Mouse (Mus musculus) cortical plate, adult 2 months (tissue): Measurements from ENCODE around the gene 2310011J03Rik. TPM values are rescaled to one million over a fixed set of nuclear protein-coding genes. Genes with fewer than 3 reads are reported as not detected.
"Not testable (repeated sequence)": the region's sequence is repeated elsewhere in the genome, so short reads cannot be mapped to it uniquely, and the experiment has no call there.

ENCODE experiments used
- H3K27ac ChIP-seq: fragments of 200-500 bp; 2 replicates; pipeline ENCODE4 v1.5.1; 2012; ENCODE audit warnings: low read length, control low read depth, inconsistent platforms; ENCODE audit not compliant: insufficient read depth
- H3K4me1 ChIP-seq: fragments of 200-500 bp; 2 replicates; pipeline ENCODE4 v1.6.1; 2011; ENCODE audit warnings: low read length; ENCODE audit not compliant: control insufficient read depth, insufficient read depth
- H3K4me3 ChIP-seq: fragments of 200-500 bp; 2 replicates; pipeline ENCODE4 v1.5.1; 2011; ENCODE audit warnings: mild to moderate bottlenecking, low read length, control low read depth; ENCODE audit not compliant: insufficient read depth
- CTCF ChIP-seq: fragments of 200-500 bp; IDR thresholded peaks from 2 replicates; pipeline ENCODE4 v1.5.1; 2011; ENCODE audit warnings: mild to moderate bottlenecking, control low read depth, low read length; ENCODE audit not compliant: insufficient read depth; ENCODE audit errors: extremely low read depth
- POLR2A ChIP-seq: fragments of 200-500 bp; IDR thresholded peaks from 2 replicates; pipeline ENCODE4 v1.6.1; 2011; ENCODE audit warnings: mild to moderate bottlenecking, low read length, control low read depth; ENCODE audit not compliant: insufficient read depth; ENCODE audit errors: extremely low read depth
- polyA plus RNA-seq: library from polyadenylated mRNA; depleted of rRNA; stranded (reverse); fragments of >200 nt; gene quantifications from 2 replicates; pipeline ENCODE4 v1.2.3, GENCODE M21; 2012

Gene 2310011J03Rik
- polyA plus RNA-seq, 1 experiment, result 52.3 TPM

DNA sequence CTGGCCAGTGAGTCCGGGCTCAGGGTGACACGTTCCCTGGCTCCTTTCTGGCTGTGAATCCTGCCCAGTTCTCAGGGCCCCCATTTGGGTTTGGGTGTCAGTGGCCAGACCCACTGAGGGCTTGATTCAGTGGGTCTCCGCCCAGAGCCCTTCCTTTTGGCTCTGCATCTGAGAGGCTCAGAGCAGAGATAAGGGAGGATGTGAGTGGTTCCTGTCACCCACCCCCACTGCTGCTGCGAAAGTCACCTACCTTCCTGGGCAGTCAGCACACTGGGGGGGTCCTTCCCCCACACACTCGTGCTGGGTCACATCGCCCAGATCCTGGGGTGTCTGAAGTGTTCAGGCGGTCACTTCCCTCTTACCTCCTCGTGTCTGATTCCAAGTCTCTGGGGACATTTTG is 32.4 kb upstream of the 2310011J03Rik start:
- Histone ChIP-seq H3K4me3 (no peak overlapping the region), H3K27ac (no peak overlapping the region), H3K4me1 (no peaks in the 10 kb centered on the region)
- no peak for TF ChIP-seq CTCF
- TF ChIP-seq POLR2A, result no peak

GRCm38 (mm10) chr10:80351896-80352295 is 31.6 kb upstream of the 2310011J03Rik start:
- H3K4me3 ChIP-seq, result no peak overlapping the region
- no peaks in the 10 kb centered on the region for H3K4me1 ChIP-seq
- no peak overlapping the region for H3K27ac ChIP-seq
- TF ChIP-seq CTCF (no peak), POLR2A (no peak)

DNA sequence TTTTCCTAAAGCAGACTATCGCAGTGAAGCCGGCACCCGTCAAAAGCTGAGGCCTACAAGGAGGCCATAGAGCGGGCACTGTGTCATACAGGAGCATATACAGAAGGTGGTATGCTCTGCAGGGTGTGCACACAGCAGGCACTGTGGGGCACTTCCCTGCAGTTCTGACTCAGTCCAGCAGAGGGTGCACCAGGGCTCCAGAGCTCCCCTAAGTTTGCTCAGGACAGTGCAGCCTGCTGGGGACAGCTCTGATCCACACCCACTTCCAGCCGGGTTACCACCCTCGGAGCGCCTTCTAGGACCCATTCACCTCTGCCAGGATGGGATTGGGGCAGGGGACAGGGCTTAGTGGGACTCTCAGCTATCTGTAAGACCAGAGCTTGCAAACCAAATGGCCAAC is 30.0 kb upstream of the 2310011J03Rik start:
- Histone ChIP-seq H3K4me1 (no peaks in the 10 kb centered on the region), H3K4me3 (no peak overlapping the region), H3K27ac (no peak overlapping the region)
- TF ChIP-seq CTCF (peak; percentile 91), POLR2A (no peak)

DNA sequence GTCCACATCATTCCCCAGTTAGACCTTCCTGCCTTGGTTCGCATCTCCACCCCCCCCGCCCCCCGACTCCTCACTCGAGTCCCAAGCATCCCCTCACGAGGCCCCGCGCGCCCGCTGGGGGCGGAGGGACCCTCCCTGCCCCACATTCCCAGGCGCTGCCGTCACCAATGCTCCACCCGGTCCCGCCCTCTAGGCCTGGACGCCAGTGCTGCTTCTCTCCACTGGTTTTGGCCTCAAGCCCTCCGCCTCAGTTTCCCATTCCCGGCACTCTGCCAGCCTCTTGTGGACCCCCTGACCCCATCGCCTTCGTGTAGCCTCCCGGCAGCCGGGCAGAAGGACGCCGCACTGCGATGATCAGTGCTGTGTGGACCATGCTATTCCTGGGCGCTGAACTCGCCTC is 28.6 kb upstream of the 2310011J03Rik start:
- no peak for TF ChIP-seq CTCF
- Histone ChIP-seq H3K4me3 (no peak overlapping the region), H3K27ac (no peak overlapping the region), H3K4me1 (peaks cover 2% of the 10 kb centered on the region; the same call in 1 of the 2 replicates)

DNA sequence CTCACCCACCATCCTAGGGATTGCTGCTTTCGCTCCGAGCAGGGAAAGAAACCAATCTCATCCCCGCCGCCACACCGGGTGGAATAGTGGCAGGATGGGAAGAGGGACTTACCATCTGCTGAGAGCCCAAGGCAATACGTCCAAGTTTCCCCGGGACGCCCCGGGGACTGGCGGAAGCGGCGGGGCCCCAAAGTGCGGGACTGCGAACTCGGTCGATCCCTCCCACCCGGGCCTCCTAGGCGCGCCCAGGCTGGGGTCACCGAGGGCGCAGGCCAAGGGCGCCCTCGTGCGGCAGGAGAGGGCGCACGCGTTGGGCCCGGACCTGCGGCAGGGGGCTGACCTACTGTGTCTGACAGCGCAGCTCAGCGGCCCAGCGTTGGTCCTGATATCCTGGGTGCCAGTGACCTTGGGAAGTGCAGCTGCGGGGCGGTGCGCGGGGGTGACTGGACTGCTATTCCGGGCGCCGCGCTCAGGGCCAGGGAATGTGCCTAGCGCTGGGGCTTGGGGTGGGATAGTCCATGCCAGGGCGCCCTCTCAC is 28.0 kb upstream of the 2310011J03Rik start, which contains the start of gene Adamtsl5:
Gene Adamtsl5 (minus strand): TSS at position 169 of the 538 bp plus-strand sequence.
- Histone ChIP-seq H3K27ac (no peak within 1 kb of the TSS), H3K4me3 (peak within 1 kb of the TSS; percentile 21; the same call in 1 of the 2 replicates), H3K4me1 (peaks cover 2% of the 10 kb centered on the region; the same call in 1 of the 2 replicates)
- TF ChIP-seq CTCF (no peak), POLR2A (no peak)

GRCm38 (mm10) chr10:80347514-80347967 is 27.2 kb upstream of the 2310011J03Rik start:
- peaks cover 2% of the 10 kb centered on the region; the same call in 1 of the 2 replicates for H3K4me1 ChIP-seq
- H3K27ac ChIP-seq, result no peak overlapping the region
- H3K4me3 ChIP-seq, result peak overlapping the region; percentile 21; the same call in 1 of the 2 replicates
- no peak for TF ChIP-seq POLR2A
- TF ChIP-seq CTCF, result no peak

DNA sequence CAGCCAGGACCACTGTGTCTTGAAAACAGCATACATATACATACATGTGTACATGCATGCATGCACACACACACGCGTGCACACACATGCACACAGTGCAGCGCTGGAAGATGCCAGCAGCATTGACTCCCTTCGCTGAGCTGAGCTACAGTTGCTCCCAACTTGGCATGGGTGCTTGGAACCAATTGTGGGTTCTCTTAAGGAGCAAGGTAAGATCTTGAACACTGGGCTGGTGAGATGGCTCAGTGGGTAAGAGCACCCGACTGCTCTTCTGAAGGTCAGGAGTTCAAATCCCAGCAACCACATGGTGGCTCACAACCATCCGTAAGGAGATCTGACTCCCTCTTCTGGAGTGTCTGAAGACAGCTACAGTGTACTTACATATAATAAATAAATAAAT is 25.6 kb upstream of the 2310011J03Rik start:
- H3K27ac ChIP-seq, H3K4me1 ChIP-seq, H3K4me3 ChIP-seq: not testable (repeated sequence)

DNA sequence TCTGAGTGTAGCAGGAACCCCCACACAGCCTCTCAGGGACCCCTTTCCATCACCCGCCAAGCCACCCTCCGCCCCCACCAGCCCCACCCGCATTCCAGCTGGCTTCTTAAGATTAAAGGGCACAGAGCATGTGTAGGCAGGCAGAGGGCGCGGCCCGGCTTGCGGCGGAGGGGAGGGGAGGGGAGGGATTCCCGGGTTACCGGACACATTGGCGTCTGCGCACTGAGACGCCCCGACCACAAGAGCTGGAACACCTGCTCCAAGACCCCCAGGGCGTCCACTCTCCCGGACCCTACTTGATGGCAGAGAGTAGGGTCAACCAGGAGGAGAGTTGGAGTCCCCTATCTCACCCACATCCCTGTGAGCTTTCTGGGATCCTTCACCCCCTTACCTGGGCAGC is 24.8 kb upstream of the 2310011J03Rik start:
- H3K4me1 ChIP-seq, result peaks cover 2% of the 10 kb centered on the region; the same call in 1 of the 2 replicates
- no peak overlapping the region for H3K4me3 ChIP-seq
- TF ChIP-seq CTCF, result no peak
- TF ChIP-seq POLR2A, result no peak
- H3K27ac ChIP-seq, result no peak overlapping the region

DNA sequence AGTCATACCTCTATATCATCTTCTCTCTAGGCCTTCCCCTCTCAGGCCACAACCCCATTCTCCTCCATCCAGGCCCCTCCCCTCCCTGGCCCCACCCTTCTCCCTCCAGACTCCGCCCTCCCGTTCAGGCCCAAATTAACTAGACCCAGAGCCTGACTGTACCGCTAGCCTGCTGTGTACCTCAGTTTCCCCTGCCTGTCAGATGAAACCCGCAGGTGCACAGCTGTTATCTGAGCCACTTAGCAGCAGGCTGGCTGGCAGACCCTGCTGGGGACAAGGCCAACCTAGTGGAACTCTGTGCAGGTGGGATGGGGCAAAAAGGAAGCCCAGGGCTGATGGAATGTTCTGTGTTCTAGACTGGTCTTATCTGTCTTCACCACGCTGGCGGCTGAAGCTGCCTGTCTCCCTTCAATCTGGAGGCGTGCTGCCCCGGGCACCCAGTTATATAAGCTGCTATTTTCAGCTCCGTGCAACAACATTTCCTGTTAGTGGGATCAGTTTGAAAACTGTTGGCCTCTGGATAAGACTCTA is 23.9 kb upstream of the 2310011J03Rik start:
- TF ChIP-seq CTCF, result no peak
- TF ChIP-seq POLR2A, result no peak
- Histone ChIP-seq H3K27ac (no peak overlapping the region; the same call in 1 of the 2 replicates), H3K4me1 (peaks cover 2% of the 10 kb centered on the region; the same call in 1 of the 2 replicates), H3K4me3 (no peak overlapping the region)

GRCm38 (mm10) chr10:80343425-80343895 is 23.1 kb upstream of the 2310011J03Rik start:
- Histone ChIP-seq H3K4me1 (peaks cover 2% of the 10 kb centered on the region; the same call in 1 of the 2 replicates), H3K27ac (no peak overlapping the region), H3K4me3 (no peak overlapping the region)
- no peak for TF ChIP-seq CTCF
- no peak for TF ChIP-seq POLR2A
